Mouse (Mus musculus): Measurements from ENCODE around the gene Kiss1r.

Kiss1r gene

DNA sequence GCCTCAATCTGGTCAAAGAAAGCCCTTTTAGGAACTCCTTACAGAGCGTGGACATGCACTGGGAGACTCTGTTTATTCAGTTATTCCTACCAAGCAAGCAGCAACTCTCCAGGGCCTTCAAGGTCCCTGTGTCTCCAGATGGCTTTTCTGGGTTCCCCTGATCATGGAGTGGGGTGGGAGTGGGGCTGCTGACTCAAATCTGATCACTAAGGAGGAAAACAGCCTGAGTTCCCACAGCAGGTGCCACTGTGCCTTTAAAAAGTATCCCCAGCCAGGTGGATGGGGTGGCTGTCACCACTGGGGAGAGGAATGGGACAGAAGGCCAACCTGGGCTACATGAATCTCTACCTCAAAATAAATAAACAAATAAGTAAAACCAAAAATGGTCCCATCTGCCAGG lies 26.2 kb downstream of the Kiss1r start:
- no peak for DNase-seq

DNA sequence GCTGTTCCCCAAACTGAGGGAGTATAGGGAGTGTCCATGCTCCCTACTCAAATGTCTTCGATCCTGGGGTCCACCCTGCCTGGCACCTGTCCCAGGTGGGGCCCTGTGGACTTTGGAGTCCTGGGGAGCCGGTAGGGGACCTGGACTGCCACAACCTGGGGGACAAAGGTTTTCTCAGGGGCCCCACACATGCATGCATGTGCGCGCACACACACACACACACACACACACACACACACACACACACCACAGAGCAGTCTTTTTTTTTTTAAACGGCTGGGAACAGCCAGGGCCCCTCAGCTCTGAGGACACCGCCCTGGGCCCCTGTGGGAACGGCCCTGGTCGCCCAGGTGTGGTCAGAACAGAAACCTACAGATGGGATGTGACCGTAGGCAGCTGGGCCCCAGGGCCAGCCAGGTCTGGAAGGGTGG lies 26.7 kb downstream of the Kiss1r start:
- DNase-seq = no peak

DNA sequence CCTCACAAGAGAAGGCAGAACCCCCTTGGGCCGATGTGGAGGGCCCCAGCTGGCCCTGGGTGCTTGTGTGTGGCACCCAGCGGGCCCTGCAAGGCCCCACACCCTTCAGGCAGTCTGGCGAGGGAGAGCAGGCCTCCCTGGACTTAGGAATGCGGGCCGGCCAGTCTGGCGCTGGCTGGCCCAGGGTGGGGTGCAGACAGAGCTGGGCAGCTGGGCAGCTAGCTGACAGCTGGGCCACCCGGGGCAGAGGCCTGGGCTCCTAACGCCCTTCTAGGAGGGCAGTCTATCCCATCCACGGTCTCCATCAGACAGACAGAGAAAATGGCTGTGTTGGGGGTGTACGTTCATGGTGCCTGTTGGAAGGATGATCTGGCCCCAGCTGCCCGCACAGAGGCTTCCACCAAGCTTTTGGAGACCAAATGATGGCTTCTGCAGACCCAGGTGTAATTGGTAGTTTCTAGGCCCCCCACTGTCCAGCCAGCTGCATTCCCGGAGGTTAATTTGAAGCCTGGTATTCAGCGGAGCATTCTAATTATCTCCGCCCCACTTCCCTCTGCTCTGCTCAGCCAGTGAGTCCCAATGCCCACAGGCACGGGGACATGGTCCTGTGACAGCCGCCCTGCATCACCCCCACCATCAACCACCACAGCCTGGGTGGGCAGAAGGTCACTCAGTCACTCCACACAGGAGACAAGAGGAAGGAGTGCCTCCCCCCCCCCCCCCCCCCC lies 28.9 kb downstream of the Kiss1r start:
- DNase-seq = no peak

DNA sequence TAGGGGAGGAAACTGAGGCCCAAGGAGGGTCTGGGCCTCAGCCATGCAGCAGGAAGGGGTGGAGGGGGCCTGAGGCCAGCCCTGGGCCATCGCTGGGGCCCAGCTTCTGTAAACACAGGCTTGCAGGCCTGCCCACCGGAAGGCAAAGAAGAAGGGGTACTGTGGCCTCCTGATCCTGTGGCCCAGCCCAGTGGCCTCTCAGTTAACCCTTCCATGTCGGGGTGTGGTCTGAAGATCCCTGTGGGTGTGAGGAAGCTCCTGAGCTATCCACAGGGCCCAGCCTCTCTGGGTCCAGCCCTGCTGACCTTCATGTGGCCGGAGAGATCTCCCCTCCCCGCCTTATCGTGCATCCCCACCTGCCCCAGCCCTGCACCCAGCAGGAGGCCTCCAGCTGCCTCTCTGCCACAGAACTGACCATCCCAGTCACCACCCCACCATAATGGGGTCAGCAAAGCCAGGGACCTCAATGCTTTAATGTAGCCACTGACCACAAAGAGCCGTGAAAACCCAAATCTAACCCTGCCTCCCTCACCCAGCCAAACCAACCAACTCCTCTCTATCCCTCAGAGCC lies 30.1 kb downstream of the Kiss1r start:
- DNase-seq = no peak

DNA sequence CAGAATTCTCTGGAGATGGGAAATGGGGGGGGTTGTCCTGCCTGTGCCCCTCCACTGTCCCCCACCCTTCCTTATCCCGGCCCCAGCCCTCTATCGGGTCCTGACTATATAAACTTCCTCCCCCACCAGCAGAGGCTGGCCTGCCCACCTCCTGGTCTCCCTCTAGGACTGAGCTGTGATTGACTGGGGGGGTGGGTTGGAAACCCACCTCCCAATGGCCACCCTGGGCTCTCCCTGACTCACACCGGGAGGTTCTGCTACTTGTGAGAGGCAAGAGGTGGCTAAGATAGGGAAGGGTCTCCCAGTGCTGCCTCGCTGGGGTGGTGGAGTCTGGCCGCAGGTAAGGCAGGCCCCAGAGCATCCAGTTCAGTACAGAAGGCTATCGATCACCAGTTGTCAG lies 30.7 kb downstream of the Kiss1r start:
- DNase-seq = no peak

DNA sequence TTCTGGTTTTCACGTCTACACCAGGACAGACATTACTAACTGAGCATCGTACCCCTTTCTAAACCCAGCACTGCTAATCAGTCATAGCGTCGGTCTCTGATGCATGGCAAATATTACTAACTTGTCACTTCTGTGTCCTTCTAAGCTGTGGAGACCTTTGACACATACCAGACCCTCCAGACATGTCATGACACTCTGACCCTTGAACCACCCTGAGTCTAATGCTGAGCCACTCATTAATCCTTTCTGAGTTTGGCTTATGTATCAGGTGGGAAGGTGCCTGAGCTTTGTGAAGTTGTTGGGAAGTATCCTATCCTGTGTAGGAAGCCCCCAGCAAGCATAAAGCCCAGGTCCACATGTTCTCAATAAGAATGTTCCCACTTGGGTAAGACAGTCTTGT lies 33.1 kb downstream of the Kiss1r start:
- no peak for DNase-seq

DNA sequence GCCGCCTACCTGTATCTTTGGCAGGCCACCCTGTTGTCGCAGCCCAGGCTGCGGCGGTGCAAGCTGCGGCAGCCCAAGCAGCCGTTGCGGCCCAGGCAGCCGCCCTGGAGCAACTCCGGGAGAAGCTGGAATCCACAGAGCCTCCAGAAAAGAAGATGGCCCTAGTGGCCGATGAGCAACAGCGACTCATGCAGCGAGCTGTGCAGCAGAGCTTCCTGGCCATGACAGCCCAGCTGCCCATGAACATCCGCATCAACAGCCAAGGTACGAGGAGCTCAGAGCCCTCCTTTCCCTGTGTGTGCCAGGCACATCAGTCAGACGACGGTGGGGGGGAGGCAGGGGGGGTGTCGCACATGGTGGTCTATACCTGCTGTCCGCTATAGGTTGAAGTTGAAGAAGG lies 33.9 kb downstream of the Kiss1r start:
- no peak for DNase-seq

DNA sequence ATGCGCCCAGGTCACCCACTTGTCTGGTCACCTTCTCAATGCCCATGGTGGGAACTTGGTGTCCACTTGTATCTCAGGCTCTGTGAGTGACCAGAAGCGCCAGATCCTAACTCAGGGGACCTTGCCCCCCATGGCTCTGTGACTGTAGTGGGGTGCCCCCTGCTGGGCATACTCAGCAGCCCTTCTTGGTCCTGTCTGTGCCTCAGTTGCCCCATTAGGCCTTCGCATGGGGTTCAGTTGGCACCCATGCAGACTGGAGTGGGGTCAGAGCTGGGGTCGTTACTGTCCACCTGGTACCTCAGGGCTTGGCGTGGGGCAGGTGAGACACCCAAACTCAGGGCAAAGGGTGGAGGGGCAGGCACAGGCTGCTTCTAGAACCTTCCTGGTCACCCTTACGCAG lies 37.2 kb downstream of the Kiss1r start:
- DNase-seq = peak; percentile 80

DNA sequence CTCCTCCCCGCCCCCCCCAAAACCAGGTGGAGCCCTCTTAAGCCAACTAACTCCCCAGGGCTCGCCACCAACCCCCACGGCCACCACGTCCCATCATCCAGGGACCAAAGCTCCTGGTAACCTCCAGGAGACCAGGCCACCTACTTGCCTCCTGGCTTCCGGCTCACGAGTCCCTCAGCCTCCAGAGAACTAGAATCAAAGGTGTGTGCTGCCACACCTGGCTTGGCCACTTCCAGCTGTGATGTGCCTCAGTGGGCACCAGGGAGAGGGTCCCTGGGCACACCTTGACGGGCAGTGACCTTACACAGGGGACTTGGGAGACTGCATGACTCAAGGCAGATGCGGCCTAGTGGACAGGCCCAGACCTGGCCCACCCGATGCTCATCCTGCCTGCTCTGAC lies 38.9 kb downstream of the Kiss1r start:
- no peak for DNase-seq

DNA sequence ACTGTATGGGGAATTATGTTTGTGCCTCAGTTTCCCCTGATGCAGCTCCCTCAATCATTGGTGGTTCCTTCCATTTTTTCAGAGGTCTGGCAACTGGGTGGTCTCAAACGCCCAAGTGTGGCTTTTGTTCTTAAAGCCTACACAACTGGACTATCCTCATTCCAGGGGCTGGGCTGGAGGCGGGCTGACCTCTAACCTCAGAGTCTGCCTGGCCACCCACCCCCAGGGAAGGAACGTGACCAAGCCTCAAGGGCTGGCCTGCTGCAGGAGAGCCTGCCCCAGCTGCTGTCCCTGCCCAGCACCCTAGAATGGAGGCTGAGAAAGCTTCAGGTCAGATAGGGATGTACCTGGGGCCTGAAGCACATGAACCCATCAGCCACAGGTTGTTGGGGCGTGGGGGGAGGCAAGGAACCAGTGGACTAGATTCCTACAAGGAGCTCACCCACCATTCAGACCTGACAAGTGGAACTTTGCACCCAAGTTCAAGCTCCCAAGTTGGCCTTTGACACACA lies 39.9 kb downstream of the Kiss1r start:
- DNase-seq = no peak

DNA sequence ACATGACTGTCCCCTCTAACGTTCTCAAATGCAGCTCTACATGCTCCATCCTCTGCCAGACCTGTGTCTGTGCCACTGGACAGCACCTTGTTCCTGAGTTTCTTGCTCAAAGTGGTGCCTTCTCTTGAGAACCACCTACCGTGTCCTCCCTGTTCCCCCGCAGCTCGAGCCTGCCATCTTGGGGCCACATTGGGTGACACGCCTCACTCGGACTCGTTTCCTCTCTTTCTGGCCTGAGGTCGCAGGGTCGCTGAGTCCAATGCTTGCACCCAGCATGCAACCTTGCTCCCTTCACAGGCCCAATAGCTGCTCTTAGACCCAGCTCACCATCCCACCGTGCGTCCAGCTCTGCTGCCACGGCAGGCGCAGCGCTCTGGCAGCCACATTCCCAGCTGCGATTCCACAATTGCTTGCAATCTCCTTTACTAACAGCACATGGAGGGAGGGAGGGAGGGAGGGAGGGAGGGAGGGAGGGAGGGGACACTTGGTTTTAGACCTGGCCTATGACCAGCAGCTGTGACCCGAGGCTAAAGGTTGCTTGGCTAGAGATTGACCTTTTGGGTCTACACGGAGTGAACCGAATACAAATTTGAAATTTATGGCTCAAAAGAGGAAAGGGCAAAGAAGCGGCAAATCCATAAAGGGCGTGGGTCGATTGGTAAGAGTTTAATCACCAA lies 41.5 kb downstream of the Kiss1r start:
- DNase-seq = peak; percentile 92

DNA sequence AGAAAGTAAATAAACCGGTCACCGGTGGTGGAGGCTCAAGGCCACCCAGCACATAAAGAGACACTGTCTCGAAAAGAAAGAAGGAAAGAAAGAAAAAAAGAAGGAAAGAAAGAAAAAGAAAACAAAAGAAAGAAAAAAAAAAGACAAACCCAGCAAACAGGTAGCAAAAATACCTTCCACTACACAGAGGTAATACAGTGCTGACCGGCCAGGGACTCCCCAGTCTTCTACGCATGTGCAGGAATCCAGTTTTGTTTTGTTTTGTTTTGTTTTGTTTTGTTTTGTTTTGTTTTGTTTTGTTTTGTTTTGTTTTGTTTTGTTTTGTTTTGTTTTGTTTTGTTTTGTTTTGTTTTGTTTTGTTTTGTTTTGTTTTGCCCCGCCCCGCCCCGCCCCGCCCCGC lies 42.6 kb downstream of the Kiss1r start:
- DNase-seq = peak; percentile 52

DNA sequence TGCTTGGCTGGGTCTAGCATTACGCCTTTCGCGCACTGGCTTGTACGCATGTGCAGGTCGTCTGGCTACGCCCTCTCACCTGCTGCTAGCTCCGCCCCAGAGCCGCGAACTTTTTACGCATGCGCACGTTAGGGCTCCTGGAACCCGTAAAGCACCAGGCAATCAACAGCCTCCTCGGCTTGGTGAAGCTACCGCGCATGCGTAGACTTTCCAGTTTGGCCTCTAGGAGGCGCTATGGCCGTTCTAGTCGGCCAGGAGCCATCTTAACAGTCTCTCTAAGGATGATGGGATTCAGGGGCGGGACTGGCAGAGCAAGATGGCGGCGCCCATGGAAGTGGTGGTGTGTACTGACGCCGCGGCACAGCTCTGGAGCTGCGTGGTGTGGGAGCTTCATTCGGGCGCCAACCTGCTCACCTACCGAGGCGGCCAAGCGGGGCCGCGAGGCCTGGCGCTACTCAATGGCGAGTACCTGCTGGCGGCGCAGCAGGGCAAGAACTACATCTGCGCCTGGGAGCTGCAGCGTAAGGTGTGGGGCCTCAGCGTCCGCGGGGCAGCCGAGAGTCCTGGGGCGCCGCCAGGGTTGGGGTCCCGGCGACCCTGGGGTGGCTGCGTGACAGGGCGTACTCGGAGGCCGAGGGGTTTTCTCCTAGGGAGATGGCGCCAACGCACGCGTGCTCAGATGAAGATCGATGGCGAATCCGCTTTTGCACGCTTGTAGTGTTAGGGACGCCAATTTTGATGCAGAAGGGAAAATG lies 43.3 kb downstream of the Kiss1r start, which contains the start of gene Wdr18:
TSS of gene Wdr18 (plus strand) at position 306 of the 755 bp plus-strand sequence.
- peak; percentile 99 for DNase-seq

DNA sequence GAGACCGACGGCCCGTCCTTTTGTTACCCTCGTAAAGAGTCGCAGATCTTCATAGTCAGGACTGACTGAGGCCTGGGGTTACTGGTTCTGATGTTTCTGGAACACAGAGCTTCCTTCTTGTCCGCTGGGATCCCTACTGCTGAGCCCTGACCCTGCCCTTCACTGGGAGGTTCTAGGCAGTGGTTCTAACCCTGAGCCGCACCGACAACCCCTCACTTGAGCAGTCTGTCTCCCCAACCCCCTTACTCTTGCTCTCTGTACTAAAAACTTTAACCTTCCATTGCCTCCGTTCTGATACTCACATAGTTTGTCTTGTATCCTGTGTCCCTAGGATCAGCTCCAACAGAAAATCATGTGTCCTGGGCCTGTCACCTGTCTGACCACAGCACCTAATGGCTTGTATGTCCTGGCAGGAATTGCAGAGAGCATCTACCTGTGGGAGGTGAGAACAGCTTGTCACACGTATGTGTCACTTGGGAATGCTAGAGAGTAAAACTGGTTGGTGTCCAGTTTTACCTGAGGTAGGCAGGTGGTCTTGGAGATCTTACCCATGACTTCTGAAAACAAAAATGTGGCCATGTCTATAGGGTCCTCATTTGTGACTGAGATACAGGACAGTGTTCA lies 44.0 kb downstream of the Kiss1r start:
- no peak for DNase-seq

DNA sequence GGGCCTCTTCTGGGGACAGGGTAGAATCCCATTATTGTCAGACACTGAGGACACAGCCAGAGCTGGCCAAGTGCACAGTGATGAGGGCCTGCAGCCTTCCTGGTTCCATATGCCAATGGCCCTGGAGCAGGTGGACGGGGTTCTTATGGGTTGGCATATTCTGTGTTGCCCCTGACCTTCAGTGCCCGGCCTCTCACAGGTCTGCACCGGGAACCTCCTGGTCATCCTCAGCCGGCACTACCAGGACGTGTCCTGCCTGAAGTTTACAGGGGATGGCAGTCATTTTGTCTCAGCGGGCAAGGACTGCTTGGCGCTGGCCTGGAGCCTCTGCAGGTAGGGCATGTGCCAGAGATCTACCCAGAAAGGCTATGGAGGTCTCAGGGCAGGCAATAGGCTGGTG lies 48.0 kb downstream of the Kiss1r start:
- no peak for DNase-seq

DNA sequence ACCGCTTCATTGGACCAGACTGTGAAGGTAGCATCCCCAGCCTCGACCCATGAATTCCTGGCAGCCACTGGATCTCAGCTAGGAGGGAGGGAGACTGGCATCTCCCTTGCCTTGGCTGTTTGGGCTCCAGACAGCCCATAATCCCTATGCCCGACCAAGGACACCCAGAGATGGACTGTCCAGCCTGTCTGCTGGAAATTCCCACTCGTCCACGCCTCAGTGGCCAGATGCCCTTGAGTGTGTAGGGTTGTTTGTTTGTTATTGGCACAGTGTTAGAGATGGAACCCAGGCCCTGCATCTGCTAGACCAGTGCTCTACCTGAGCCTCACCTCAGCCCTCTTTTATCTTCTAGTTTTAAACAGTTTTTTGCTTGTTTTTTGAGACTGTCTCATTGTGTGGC lies 48.6 kb downstream of the Kiss1r start:
- DNase-seq = no peak

DNA sequence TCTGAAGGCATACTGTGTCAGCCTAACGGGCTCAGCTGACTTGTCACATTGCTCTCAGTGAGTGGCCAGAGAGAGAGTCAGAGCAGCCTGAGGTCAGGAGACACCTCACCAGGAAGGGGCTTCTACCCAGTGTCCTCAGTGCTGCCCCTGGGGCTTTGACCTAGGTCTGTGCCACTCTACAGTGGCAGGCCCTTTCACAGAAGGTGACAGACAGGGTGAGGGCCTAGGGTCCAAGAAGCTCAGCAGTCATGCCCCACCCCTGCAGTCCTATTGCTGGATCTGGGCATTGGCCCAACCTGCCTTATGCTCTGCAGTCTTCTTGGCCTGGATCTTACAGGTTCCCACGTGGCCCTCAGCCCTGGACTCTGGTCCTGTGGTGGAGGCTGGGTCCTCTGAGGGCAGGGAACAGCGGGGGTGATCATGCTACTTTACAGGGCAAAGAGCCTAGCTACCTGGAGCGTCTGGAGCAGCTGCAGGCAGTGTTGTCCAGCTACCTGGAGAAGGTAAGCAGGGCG lies 50.2 kb downstream of the Kiss1r start:
- no peak for DNase-seq

DNA sequence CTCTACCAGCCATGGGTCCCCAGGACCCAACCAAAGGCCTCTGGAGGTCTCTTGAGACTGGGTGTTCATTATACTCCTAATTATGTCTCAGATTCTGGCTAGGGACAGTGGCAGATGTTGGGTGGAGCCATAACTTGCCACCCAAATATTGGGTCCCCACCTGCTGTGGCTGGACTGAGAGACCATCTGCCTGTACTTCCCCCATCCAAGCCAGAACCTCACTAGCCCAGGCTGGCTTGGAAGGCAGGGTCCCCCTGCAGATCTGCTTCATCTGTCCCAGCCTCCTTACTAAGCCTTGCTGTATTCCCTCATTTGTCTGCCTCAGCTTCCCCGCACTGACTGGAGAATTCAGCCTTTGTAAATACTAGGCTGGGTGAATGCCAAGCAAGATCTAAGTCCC lies 51.4 kb downstream of the Kiss1r start:
- no peak for DNase-seq

DNA sequence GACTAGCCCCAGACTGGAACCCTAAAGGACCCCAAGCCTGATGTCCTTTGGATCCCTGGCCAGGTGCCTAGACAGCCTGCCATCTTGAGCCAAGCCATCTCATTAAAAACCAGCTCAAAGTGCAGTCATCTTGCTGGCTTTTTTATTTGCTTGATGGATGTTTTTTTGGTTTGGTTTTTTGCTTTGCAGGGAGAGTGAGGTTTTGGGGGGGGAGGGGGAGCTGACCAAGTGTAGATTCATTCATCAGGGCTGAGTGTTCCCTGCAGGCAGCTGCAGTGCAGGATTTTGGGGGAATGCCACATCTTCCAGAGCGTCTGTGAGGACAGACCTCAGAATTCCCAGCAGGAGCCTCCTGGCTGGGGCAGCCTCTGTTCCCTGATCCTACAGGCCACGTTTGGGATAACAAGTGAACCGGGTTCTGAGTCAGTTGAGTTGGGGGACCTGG lies 52.4 kb downstream of the Kiss1r start:
- DNase-seq = no peak

DNA sequence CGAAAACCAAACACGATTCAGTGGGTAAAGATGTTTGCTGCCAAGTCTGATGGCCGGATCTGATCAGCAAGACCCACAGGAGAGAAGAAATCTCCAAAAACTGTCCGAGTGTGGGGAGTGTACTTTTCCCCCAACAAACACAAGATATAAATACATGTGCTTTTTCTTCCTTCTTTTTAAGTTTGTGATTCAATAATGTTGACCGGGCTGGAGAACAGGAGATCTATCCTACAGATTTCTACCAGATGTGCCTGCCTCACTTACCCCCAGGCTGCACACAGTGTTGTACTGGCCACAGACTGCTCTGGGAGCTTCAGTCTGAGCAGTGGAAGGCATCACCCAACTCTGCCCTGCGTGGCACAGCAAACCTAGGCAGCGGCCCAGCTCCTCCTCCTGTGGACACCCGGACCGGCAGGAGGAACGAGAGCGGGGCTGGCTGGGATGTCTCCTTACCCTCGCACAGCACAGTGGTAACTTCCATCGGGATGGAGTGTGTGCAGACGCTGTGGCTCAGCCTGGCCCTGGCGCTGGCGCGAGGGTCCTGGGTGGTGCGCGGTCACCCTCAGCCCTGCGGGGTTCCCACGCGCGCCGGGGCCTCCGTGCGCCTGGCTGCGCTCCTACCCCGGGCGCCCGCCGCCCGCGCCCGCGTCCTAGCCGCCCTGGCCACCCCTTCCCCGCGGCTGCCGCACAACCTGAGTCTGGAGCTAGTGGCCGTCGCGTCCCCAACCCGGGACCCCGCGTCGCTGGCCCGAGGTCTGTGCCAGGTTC lies 53.8 kb downstream of the Kiss1r start, which contains the start of gene Grin3b:
TSS of gene Grin3b (plus strand) at position 301 of the 768 bp plus-strand sequence.
- no peak for DNase-seq

DNA sequence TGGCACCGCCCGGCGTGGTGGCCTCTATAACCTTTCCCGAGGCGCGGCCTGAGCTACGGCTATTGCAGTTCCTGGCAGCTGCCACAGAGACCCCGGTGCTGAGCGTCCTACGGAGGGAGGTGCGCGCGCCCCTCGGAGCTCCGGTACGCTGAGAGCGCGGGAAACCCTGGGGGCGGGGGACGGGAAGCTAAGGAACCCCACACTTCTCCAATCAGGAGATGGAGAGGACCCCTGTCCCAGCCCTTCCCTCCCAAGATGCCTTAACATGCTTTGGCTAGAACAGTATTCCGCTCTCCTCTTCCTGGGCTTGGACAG lies 54.4 kb downstream of the Kiss1r start:
- no peak for DNase-seq
